In genomic region chr3:19895755-19896154, GRCm38 (mm10) we compare ENCODE assay signal across 8 mouse cellular contexts.
DNase-seq lines count a peak whose midpoint lies in the region; ATAC-seq and TF ChIP-seq lines count a peak whose summit lies in the region.

No protein-coding gene starts in this region.

- WGBS in forebrain, embryonic 11.5 days: 50% methylated on average over 5 of the region's 5 CpGs
- 49% methylated on average over 5 of the region's 5 CpGs for WGBS in limb, embryonic 11.5 days
- WGBS in olfactory bulb, adult 2 months: 21% methylated on average over 5 of the region's 5 CpGs

- TF ChIP-seq POLR2A in olfactory bulb, adult 2 months (IDR thresholded peaks at IDR 0.05; ENCODE audit: insufficient read depth, low read depth, low read length): no peak

- H3K9me3 ChIP-seq in megakaryocyte, embryonic 14.5 days: peaks cover 5% of the 10 kb centered on the region
- H3K9me3 ChIP-seq in forebrain, embryonic 11.5 days (ENCODE audit: control insufficient read depth, low read length): no peaks in the 10 kb centered on the region
- H3K9me3 ChIP-seq in limb, embryonic 11.5 days (ENCODE audit: control insufficient read depth, low read length): no peaks in the 10 kb centered on the region

- no peak for DNase-seq in forebrain, embryonic 11.5 days (ENCODE audit: low spot score)
- DNase-seq in limb, embryonic 11.5 days (ENCODE audit: low spot score): no peak
- DNase-seq in urinary bladder, postnatal 25 days (ENCODE audit: low spot score): no peak
- no peak for DNase-seq in lung, adult 18-20 months

- peak overlapping the region; percentile 79 for H3K4me2 ChIP-seq in forebrain, embryonic 11.5 days (ENCODE audit: low read depth, low read length, severe bottlenecking)
- H3K4me2 ChIP-seq in limb, embryonic 11.5 days (ENCODE audit: low read depth, severe bottlenecking): peak overlapping the region; percentile 88

- peak overlapping the region; percentile 84 for H3K9ac ChIP-seq in forebrain, embryonic 11.5 days (ENCODE audit: low read length)
- H3K9ac ChIP-seq in limb, embryonic 11.5 days (ENCODE audit: low read length): peak overlapping the region; percentile 78

- no peaks in the 10 kb centered on the region for H3K27me3 ChIP-seq in megakaryocyte, embryonic 14.5 days (replicated peaks)
- H3K27me3 ChIP-seq in forebrain, embryonic 11.5 days (ENCODE audit: control insufficient read depth, insufficient read depth, low read length): no peaks in the 10 kb centered on the region
- H3K27me3 ChIP-seq in limb, embryonic 11.5 days (ENCODE audit: control insufficient read depth, insufficient read depth, low read length): no peaks in the 10 kb centered on the region

- H3K4me1 ChIP-seq in megakaryocyte, embryonic 14.5 days: peaks cover 38% of the 10 kb centered on the region
- H3K4me1 ChIP-seq in forebrain, embryonic 11.5 days (replicated peaks; ENCODE audit: control insufficient read depth, insufficient read depth, low read length): no peaks in the 10 kb centered on the region; the same call in 1 of the 2 replicates
- H3K4me1 ChIP-seq in limb, embryonic 11.5 days (ENCODE audit: control insufficient read depth, insufficient read depth, low read length): peaks cover 3% of the 10 kb centered on the region; the same call in 1 of the 2 replicates
- H3K4me1 ChIP-seq in olfactory bulb, adult 2 months (ENCODE audit: control insufficient read depth, insufficient read depth, low read length): peaks cover 3% of the 10 kb centered on the region; the same call in 1 of the 2 replicates

- no peak for ATAC-seq in megakaryocyte, adult 5-6 weeks (ENCODE audit: poor library complexity, severe bottlenecking)
- ATAC-seq in forebrain, embryonic 11.5 days (replicated peaks; ENCODE audit: low FRiP score): no peak
- ATAC-seq in limb, embryonic 11.5 days (ENCODE audit: insufficient number of reproducible peaks, low FRiP score, low TSS enrichment, low read depth): no peak
- ATAC-seq in megakaryocyte-erythroid progenitor cell, adult 5-6 weeks (replicated peaks; ENCODE audit: low FRiP score, low TSS enrichment, poor library complexity, severe bottlenecking): no peak

- no peak for TF ChIP-seq CTCF in olfactory bulb, adult 2 months (IDR thresholded peaks at IDR 0.05; ENCODE audit: insufficient read depth, low read depth, low read length)

- peaks cover 4% of the 10 kb centered on the region for H3K36me3 ChIP-seq in megakaryocyte, embryonic 14.5 days (replicated peaks; ENCODE audit: low read length)
- H3K36me3 ChIP-seq in forebrain, embryonic 11.5 days (ENCODE audit: control insufficient read depth, insufficient read depth, low read length): no peaks in the 10 kb centered on the region; the same call in 1 of the 2 replicates
- H3K36me3 ChIP-seq in limb, embryonic 11.5 days (ENCODE audit: control insufficient read depth, insufficient read depth, low read length): no peaks in the 10 kb centered on the region

- peak overlapping the region; percentile 100 for H3K4me3 ChIP-seq in megakaryocyte, embryonic 14.5 days (replicated peaks)
- H3K4me3 ChIP-seq in forebrain, embryonic 11.5 days (ENCODE audit: low read depth, low read length): peak overlapping the region; percentile 89
- peak overlapping the region; percentile 90 for H3K4me3 ChIP-seq in limb, embryonic 11.5 days (ENCODE audit: low read depth, low read length)
- peak overlapping the region; percentile 67 for H3K4me3 ChIP-seq in olfactory bulb, adult 2 months (ENCODE audit: insufficient read depth, low read depth, low read length)

- H3K27ac ChIP-seq in forebrain, embryonic 11.5 days (ENCODE audit: low read depth, low read length): no peak overlapping the region
- H3K27ac ChIP-seq in limb, embryonic 11.5 days (replicated peaks; ENCODE audit: low read depth, low read length): no peak overlapping the region
- H3K27ac ChIP-seq in olfactory bulb, adult 2 months (ENCODE audit: insufficient read depth, low read depth, low read length): no peak overlapping the region
